Mouse (Mus musculus) heart, adult 9 months (tissue): ENCODE results near the gene Cdk4.
A peak's percentile ranks its signal among the peaks of the same experiment; 100 is the strongest.
"Not testable (repeated sequence)": the region's sequence is repeated elsewhere in the genome, so short reads cannot be mapped to it uniquely, and the experiment has no call there.

ENCODE experiments used
- DNase-seq, 2 experiments: peaks; one replicate each; pipeline ENCODE4 v3.0.0; 2022; ENCODE audit warnings: low spot score in 2 of 2

The Cdk4 gene

DNA sequence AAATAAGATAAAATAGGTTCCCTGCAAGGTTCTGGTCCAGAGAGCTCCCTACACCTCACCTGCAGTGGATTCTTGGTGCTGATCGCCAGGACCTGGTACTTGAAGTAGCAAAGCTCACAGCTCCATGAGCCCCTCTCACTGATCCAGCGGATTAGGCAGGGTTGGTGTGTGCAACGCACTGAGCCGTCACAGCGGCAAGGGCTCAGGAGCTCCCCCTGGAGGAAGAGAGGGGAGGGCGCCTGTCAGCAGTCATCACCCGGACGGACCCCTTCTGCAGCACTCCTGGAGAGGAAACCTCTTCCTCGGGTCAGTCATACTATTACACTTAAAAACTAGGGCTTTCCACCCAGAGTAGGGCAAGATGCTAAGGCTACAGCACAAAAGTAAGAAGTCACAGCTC, 5.2 kb upstream of the Cdk4 start:
- DNase-seq: peak; percentile 63 to 64

DNA sequence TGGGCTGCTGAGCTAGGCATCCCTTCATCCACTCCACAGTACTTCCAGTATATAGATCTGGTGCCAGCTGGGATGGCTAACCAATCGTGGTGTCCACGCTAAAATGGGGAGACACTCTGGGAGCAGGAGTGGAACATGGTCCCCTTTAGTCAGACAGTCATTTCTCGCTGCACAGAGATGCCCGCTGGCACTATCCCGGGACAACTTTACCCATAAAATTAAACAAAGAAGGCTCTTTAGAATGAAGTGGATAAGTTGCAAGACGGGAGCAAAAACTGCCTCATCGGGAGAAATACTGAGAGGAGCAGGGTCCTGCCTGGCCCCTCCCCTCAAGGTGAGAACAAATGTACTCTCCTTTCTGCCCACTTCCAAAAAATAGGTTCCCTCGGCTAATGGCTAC, 4.6 kb upstream of the Cdk4 start:
- DNase-seq: no peak

DNA sequence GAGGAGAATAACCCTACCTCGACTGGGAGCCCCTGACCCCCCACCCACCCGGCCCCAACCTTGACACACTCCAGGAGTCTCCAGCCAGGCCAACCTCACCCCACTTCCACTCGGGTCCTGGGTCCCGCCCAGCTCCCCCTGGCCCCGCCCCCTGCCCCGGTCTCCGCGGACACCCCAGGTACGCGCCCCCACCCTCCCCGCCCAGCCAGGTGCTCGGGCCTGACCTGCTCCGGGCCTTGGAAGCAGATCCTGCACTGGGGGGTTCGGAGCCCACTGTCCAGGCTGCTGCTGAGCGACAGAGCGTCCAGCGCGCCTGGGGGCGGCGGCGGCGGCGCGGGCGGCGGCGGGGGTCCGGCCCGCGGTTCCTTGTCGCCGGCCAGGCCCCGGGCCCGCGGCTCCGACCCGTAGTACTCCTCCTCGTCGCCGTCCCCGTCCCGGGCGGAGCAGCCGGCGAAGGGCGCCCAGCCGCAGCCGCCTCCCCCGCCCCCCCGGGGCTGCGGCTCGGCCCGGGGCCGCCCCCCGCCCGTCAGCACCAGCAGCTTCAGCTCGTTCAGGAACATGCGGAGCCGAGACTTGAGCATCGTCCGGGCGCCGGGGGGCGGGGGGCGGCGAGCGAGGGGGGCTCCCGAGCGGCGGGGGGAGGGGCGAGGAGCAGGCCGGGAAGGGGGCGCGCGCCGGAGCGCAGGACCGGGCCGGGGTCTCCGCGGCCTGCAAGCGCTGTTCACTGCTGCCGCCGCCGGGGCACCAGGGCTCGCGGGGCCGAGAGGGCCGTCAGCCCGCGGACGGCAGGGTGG, 4.0 kb upstream of the Cdk4 start:
- no peak for DNase-seq

DNA sequence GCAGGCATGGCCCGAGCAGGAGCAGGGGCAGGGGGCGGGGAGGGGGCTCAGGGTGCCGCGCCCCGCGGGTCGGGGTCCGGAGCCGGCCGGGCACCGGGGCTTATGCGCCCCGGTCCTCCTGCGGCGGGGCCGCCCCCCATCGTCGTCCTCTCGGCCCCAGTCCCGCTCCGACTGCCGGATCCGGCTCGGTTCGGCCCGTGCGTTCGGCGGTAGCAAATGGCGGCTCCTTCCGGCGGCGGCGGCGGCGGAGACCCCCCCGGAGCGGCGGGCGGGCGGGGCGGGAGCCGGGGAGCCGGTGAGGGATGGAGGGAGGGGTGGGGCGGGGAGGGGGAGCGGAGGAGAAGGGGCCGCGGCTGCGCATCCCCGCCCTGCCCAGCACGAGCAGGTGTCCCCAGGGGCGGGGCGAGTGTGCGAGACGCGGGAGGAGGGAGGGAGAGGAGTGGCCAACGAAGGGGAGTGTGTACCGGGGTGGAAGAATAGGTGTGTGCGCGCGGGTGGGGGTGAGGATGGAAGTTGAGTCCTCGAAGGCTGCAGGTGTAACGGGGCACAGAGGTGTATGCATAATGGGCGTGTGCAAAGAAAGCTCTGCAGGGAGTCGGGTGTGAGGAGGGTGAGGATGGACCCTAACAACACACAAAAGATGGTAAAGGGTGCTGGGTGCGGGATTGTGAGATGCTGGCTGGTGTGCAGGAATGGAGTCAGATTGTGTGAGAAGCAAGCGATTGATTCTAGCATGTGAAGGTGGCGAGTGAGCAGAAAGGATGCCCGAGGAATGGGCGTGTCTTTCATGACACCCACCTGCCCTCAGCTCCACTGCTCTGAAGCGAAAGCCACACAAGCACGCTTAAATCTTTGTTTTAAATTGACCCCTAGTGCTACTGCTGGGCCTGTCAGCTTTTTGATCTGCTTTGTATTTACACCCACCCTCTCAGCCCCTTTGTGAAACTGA, 3.1 kb upstream of the Cdk4 start, which contains the start of gene March9:
March9 (minus strand) TSS at position 217 of the 949 bp plus-strand sequence.
- no peak for DNase-seq

DNA sequence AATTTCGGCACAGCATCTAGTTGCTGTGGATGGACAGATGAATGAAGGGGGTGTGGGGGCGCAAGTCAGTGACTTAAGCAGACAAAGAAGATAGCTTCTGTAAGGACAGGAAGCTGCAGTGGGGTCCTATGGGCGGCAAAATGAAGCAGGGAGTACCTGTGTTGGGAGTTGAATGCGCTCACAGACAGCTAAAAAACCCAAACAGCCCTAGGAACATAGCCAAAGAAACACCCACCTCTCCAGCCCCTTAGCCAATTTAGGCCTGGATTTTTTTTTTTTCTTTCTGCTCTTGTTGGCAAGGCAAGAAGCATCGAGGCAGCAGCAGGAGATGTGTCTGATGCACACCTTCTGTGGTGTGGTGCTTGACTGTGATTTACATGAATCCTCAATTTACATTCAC, 2.2 kb upstream of the Cdk4 start:
- no peak for DNase-seq

DNA sequence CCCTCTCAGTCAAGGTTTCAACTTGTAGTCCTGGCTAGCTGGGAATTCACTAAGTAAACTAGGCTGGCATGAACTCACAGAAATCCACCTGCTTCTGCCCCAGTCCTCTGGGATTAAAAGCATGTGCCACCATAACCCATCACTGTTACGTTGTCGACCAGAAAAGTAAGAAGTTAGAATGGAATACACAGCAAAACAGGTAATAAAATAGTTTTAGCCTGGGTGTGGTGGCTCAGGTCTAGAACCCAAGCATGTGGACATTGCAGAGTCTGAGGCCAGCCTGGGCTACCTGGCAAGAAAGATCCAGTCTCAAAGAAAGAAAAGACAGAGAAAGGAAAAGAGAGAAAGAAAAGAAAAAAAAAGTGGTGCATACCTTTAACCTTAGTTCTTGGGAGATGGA, 1.8 kb upstream of the Cdk4 start:
- DNase-seq: no peak

DNA sequence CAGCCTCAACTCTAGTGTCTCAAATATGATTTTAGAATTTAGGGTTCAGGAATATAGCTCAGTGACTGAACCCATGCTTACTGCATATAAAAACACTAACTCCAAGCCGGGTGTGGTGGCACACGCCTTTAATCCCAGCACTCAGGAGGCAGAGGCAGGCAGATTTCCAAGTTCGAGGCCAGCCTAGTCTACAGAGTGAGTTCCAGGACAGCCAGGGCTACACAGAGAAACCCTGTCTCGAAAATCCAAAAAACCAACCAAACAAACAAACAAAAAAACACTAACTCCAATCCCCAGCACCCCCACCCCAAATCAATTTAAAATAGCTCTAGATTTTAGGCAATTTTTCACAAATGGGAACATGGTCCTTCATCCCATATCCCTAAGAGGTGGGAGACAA, 1.2 kb upstream of the Cdk4 start:
- not testable (repeated sequence) for DNase-seq

DNA sequence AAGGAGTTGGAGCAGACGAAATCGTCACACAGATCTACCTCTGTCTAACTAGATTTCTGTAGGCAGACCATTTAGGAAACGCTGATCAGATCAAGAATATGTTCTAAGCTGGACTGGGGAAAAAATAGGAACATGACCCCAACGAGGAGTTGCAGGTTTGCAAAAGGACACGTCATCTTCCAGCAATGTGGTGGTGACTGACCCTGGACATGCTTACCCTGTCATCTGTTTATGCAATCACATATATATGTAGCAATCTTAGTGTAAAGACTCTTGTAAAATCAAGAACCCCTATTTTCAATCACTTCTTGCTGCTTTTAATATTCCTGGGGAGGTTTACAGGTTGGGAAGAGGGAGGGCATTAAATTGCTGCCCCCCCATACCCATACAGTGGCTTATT, 831 bp upstream of the Cdk4 start:
- no peak for DNase-seq

DNA sequence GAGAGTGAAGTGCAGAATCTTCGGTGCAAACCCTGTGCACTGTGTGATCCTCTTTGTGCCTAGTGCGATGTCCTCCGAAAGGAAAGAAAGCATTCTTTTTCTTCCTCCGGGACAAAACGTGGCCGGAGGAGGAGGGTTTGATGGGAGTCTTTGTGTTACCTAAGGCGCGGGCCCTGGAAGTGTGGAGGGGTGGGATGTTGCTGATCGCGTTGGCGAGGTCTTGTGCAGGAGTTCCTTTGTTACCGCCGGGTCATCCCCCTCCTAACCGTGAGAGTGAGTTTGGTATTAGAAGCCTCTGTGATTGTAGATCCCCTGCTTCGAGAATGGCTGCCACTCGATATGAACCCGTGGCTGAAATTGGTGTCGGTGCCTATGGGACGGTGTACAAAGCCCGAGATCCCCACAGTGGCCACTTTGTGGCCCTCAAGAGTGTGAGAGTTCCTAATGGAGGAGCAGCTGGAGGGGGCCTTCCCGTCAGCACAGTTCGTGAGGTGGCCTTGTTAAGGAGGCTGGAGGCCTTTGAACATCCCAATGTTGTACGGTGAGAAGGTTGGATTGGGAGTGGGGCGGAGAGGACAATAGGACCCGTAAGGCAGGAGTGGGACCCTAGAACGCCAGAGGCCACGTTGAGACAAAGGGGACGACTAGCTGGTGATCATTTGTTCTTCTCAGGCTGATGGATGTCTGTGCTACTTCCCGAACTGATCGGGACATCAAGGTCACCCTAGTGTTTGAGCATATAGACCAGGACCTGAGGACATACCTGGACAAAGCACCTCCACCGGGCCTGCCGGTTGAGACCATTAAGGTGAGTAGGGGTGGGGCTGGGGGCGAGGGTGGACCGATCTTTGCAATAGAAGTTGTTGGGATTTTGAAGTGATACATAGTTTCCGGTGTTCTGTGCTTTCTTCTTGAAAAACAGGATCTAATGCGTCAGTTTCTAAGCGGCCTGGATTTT, 858 bp downstream of the Cdk4 start:
- no peak for DNase-seq

DNA sequence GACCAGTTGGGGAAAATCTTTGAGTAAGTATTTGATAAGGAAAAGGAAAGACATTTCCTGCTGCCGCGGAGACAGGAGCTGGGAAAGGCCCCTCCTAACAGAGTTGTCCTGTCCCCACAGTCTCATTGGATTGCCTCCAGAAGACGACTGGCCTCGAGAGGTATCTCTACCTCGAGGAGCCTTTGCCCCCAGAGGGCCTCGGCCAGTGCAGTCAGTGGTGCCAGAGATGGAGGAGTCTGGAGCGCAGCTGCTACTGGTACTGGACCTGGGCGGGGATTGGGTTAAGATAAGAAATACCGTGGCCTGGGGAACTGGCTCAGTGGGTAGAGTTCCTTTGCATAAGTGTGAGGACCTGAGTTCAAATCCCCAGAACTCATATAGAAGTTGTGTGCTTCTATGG, 2.6 kb downstream of the Cdk4 start:
- no peak for DNase-seq

DNA sequence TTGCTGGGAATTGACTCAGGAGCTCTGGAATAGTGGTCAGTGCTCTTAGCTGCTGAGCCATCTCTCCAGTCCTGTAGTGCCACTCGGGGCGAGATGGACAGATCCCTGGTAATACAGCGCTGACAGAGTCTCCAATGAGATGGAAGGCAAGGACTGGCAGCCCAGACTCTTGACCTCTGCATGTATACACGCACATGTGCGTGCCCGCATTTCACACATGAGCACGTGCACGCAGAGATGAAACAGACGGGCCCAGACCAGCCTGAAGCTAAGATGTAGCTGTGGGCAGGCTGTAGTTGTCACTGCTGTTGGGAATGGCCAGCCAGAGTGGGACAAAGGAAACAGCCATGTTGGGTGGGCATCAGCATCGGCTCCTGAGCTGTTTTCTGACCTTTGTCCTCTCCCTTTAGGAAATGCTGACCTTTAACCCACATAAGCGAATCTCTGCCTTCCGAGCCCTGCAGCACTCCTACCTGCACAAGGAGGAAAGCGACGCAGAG, 3.2 kb downstream of the Cdk4 start:
- no peak for DNase-seq

DNA sequence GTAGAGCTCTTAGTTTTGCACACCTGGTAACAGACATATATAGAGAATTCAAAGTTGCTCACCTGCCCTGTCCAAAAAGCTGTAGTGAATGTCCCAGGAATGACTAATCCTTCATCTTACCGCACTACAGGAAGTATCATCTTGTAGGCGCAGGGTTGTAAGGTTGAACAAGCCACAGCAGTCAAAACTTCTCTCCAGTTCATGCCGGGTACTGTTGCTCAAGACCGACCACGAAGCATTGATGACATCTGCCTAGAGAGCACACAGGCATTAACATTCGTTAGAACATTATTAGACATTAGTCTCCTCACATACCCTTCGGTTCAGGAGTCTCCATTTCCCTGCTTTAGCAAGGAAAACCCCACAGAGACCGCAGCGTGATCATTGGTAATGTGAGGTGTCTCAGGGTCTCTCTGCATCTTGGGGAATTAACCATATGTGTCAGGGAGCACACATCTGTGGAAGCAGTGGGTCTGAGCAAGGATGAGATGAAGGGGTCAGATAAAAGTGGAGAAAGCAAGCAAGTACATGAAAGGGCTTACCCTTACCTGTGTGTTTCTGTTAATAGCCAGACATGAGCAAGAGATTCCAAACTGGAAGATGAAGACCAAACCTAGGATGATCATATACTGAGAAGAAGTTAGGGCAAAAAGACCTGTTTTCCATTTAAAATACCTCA, 5.2 kb downstream of the Cdk4 start:
- no peak for DNase-seq

DNA sequence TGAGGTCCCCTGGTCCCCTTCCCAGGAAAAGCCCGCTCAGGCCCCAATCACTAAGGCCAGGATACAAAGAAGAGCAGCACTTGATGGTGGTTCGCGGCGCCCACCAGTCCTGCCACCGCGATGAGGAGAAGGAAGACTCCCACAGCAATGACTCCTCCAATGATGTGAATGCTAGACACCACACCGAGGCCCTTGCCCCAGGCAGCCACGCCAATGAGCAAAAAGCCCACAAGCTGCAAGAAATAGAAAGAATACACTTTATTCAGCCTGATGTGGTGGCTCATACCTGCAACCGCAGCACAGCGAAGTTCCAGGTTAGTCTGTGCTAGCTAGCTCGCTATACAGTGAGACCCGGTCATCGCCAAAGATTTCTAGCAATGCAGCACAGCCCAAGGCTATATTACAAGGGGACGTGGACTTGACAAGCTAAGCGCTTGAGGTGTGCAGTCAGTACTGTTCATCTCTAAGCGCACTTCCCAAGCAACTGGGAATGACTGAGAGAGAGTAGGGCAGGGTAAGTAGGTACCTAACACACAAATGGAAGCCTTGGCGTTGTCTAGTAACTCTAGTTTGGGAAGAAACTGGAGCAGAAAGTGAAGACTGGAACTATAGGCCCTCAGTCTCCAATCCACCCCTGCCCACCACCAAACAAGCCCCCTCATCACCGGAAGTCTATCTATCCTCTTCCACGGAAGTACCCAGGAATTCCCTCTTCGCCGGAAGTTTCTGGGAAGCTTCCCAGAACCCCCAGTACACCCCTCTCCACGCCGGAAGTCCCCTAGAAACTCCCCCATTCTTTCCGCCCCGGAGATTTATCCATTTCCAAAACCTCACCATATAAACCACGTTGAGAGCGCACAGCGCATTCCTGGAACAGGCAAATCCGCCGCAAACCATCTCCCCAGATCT, 6.2 kb downstream of the Cdk4 start:
- DNase-seq: no peak

DNA sequence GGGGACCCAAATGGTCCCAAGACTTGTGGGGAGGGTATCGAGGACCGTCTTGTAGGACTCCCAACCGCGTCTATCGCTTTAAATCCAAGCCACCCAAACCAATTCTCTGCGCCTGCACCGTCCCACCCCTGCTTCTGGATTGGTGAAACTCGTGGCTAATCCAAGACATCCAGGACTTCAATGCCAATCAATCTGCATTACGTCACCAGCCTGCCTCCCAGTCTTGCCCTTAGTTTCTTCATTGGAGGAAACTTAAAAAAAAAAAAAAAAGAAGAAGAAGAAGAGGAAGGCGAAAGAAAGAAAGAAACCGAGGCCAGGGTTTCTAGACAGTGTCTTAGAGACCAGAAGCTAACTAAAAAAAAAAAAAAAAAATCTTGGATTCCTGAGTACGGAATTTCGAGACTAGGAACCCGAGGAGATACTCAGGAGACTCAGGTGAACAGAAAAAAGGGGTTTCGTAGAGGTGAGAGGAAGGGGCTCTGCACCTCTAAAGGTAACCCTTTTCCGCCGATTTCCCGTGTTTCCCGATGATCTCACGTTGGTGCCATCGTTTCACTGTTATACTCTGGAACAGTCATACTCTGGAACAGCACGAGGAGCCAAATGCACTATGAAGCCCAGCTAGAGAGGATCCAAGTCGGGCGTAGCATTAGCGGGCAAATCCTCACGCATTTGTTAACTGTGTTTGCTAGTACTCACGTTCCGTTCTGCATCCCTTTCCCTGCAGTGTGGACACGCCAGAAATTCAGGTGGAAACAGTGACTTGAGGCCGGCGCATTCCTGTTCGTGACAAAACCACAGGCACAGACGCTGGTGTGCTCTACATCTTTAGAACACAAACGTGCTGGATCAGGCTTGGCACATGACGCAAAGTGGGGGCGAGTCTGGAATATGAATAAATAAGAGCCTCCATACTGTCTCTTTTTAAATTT, 7.1 kb downstream of the Cdk4 start, which contains the start of gene Tspan31:
Tspan31 (minus strand) TSS at position 75 of the 932 bp plus-strand sequence.
- peak; percentile 95 to 96 for DNase-seq

DNA sequence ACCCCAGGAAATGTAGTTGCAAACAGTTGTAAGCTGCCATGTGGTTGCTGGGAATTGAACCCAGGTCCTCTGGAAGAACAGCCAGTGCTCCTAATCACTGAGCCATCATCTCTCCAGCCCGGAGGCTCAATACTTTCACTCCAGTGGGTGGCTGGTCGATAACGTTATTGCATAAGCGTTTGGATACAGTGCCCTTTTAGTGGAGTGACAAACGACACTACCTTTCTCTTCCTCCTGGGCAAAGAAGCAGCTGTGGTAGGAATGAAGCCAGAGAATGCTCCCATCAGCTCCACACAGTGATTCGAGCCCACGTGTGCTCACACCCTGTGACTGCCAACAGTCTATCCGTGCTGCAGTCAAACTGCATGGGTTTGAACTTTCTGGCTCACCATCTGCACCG, 7.9 kb downstream of the Cdk4 start:
- DNase-seq: no peak

DNA sequence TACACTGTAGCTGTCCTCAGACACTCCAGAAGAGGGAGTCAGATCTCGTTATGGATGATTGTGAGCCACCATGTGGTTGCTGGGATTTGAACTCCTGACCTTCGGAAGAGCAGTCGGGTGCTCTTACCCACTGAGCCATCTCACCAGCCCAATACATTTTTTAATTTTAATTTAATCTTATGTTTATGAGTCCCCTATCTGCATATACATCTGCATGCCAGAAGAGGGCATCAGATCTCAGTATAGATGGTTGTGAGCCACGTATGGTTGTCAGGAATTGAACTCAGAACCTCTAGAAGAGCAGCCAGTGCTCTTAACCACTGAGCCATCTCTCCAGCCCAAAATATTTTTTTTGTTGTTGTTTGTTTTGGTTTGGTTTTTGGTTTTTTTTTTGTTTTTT, 8.9 kb downstream of the Cdk4 start:
- DNase-seq: not testable (repeated sequence)

DNA sequence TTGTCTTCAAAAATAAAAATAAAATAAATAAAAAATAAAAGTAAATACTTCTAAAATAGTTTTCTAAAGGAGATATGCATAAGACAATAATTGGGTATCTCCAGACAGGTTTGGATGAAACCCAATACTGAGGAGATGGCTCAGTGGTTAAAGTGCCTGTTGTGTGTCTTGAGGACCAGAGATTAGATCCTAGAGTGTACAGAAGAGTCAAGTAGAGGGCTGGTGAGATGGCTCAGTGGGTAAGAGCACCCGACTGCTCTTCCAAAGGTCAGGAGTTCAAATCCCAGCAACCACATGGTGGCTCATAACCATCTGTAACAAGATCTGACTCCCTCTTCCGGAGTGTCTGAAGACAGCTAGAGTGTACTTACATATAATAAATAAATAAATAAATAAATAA, 9.6 kb downstream of the Cdk4 start:
- DNase-seq: not testable (repeated sequence)

DNA sequence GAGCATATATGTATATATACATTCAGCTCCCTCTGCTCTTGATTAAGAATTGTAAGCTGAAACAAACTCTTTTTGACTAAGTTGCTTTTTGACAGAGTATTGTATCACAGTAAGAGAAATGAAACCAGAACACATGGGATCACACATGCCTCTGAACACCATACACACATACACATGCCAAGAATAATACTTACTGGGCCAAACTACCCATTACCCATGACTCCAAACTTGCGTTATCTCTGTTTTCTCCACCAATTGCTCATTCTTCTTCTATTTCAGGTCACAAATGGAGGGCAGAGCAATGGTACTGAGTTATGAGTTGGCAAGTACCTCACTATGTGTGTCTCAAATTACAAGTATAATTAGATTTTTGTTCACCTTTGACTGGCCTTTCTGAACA, 10.6 kb downstream of the Cdk4 start:
- no peak for DNase-seq

DNA sequence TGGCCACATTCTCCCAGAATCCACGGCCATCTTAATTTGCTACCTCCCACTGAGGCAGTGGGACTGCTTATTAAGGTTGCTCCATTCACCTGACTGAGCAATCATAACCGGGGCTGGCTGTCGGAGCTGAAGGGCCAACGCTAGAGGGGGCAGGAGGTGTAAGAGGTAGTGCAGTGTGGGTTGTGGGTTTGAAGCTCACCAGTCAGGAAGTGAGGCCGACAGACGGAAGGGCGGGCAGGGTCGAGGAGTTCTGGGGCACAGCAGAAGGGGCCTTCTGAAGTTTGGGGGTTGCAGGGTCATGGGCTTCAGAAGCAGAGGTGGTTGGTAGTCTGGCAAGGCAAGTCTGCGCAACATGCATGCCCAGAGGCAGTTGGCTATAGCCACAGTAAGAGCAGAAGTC, 11.7 kb downstream of the Cdk4 start, which contains the start of gene Agap2:
Agap2 (plus strand) TSS at position 205 of the 400 bp plus-strand sequence.
- DNase-seq: no peak
